Mouse (Mus musculus) neural tube, embryonic 12.5 days (tissue): ENCODE data around the gene Trappc2l. TPM values are rescaled to one million over a fixed set of nuclear protein-coding genes. Genes with fewer than 3 reads are reported as not detected.
"Not testable (repeated sequence)": the region's sequence is repeated elsewhere in the genome, so short reads cannot be mapped to it uniquely, and the experiment has no call there.

ENCODE experiments used
- ATAC-seq: fragments of 200-750 bp; cut with Nextera tagmentation; 2 replicates; pipeline ENCODE4 v1.8.0; 2017; ENCODE audit warnings: low read depth, mild to moderate bottlenecking, moderate TSS enrichment, moderate library complexity; ENCODE audit not compliant: low FRiP score
- H3K27ac ChIP-seq: fragments of 300-500 bp; sonication (generic); 2 replicates; pipeline ENCODE4 v1.5.1; 2016
- H3K27me3 ChIP-seq: fragments of 300-500 bp; sonication (generic); replicated peaks from 2 replicates; pipeline ENCODE4 v1.6.1; 2016; ENCODE audit warnings: mild to moderate bottlenecking
- H3K36me3 ChIP-seq: fragments of 300-500 bp; sonication (generic); 2 replicates; pipeline ENCODE4 v1.6.1; 2016; ENCODE audit warnings: mild to moderate bottlenecking
- H3K4me1 ChIP-seq: fragments of 300-500 bp; sonication (generic); 2 replicates; pipeline ENCODE4 v1.6.1; 2016
- H3K4me2 ChIP-seq: fragments of 300-500 bp; sonication (generic); replicated peaks from 2 replicates; pipeline ENCODE4 v1.6.1; 2016; ENCODE audit warnings: mild to moderate bottlenecking
- H3K4me3 ChIP-seq: fragments of 300-500 bp; sonication (generic); 2 replicates; pipeline ENCODE4 v1.5.1; 2016
- H3K9ac ChIP-seq: fragments of 300-500 bp; sonication (generic); 2 replicates; pipeline ENCODE4 v1.6.1; 2016; ENCODE audit warnings: mild to moderate bottlenecking
- H3K9me3 ChIP-seq: fragments of 300-500 bp; sonication (generic); 2 replicates; pipeline ENCODE4 v1.6.1; 2016; ENCODE audit warnings: mild to moderate bottlenecking
- WGBS: fragments of 180-500 bp; shearing (Covaris S2); methylation state at CpG from one replicate; pipeline ENCODE4 v1.1.7; 2016; 5-methylcytosine and 5-hydroxymethylcytosine counted together
- polyA plus RNA-seq: library from polyadenylated mRNA; unstranded; fragments of >200 nt; fragmentation: Nextera tagmentation; extraction: Ambion mirVana; gene quantifications from 2 replicates; pipeline ENCODE4 v1.2.1, GENCODE M21; 2016

Gene Trappc2l
- polyA plus RNA-seq, 1 experiment from 2014 or later: 69.7 TPM

DNA sequence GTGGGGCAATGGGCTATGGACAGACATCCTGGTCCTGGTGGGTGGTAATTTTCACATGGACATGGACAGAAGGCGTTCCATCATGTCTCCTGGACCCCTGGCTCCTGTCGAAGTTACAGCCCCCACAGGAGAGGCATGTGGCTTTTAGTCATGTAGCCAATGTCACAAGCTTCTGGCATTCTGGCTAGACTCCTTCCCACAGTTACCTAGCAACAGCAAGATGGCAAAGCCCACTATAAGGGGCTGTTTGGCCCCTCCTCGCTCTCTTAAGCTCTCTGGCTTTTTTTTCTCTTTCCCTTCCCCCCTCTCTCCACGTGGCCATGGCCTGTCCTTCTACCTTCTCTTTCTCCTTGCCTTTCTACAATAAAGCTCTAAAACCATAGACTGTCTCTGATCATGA is 38.3 kb upstream of the Trappc2l start:
- ATAC-seq, H3K27me3 ChIP-seq, H3K9me3 ChIP-seq, H3K27ac ChIP-seq, H3K9ac ChIP-seq, H3K4me2 ChIP-seq, H3K4me3 ChIP-seq: not testable (repeated sequence)
- H3K4me1 ChIP-seq: peaks cover 44% of the 10 kb centered on the region
- 26% methylated on average over 4 of the region's 4 CpGs for WGBS
- peaks cover 40% of the 10 kb centered on the region for H3K36me3 ChIP-seq

DNA sequence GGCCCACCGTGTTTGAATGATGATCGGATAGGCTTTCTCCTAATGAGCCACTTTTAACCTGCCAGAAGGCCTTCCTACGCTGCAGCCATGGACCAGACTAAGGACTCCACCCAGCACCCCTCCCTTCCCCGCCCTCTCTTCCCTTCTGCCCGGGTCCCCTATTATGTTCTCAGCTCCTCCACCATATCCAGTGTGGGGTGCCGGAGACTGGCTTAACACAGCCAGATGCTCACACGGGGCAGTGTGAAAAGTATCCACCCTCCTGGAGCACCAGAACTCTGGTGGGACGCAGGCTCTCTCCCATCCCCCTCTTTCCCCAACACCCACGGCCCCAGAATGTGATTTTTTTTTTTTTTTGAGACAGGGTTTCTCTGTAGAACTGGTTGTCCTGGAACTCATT is 37.9 kb upstream of the Trappc2l start:
- Histone ChIP-seq H3K9me3 (no peaks in the 10 kb centered on the region), H3K27me3 (no peaks in the 10 kb centered on the region), H3K4me2 (no peak overlapping the region), H3K27ac (no peak overlapping the region), H3K4me1 (peaks cover 40% of the 10 kb centered on the region), H3K9ac (no peak overlapping the region), H3K4me3 (no peak overlapping the region), H3K36me3 (peaks cover 40% of the 10 kb centered on the region)
- 56% methylated on average over 9 of the region's 9 CpGs for WGBS
- no peak for ATAC-seq

DNA sequence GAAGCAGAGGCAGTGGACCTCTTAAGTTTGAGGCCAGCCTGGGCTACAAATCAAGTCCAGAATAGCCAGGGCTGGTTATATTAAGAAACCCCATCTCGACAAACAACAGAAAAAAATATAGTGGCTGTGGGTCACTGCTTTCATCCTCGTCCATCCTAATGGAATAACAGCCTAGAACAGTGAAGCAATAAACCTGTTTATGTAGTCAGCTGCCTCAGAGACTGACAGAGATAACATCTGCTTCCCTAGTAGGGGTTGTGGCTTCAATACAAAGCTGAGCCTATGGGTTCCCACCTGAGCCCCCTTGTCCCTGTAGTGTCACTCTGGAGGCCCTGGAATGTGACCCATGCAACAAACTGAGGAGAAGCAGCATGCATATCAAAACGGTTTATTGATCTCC is 37.2 kb upstream of the Trappc2l start:
- no peak for ATAC-seq
- Histone ChIP-seq H3K4me1 (peaks cover 36% of the 10 kb centered on the region), H3K27me3 (no peaks in the 10 kb centered on the region), H3K27ac (no peak overlapping the region), H3K4me2 (no peak overlapping the region), H3K36me3 (peaks cover 40% of the 10 kb centered on the region), H3K9me3 (no peaks in the 10 kb centered on the region), H3K4me3 (no peak overlapping the region), H3K9ac (no peak overlapping the region)
- 43% methylated on average over 3 of the region's 3 CpGs for WGBS

DNA sequence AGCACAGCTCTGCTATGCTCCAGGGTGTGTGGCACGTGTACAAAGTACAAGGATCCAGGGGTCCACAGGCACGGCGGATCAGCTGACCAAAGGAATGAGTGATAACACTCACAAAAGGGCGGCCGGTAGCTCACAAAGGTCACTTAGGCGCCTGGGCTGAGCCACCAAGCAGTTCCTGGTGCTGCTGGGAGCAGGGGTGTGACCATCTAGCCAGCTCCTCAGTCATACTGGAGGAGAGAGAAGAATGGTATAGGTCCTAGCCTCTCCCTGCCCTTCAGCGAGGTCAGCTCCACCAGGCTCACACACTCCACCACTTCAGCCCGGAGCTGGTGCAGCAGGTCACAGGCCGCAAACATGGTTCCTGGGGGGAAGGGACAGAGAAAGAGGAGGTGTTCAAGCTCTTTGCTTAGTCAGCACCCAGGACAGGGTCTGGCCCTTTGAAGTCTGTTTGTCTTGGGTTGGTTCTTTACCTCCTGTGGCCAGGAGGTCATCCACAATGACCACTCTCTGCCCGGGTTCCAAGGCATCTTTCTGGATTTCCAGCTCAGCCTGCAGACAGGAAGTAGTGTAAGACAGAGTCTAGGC is 36.7 kb upstream of the Trappc2l start:
- no peak overlapping the region for H3K4me3 ChIP-seq
- H3K9ac ChIP-seq: 0 out of 2 replicates have a peak overlapping the region, but pooled peaks have one; percentile 5
- H3K27ac ChIP-seq: no peak overlapping the region
- 39% methylated on average over 10 of the region's 10 CpGs for WGBS
- H3K4me2 ChIP-seq: peak overlapping the region; percentile 78
- ATAC-seq: no peak
- H3K4me1 ChIP-seq: peaks cover 32% of the 10 kb centered on the region
- no peaks in the 10 kb centered on the region for H3K27me3 ChIP-seq
- H3K9me3 ChIP-seq: no peaks in the 10 kb centered on the region
- peaks cover 36% of the 10 kb centered on the region for H3K36me3 ChIP-seq

DNA sequence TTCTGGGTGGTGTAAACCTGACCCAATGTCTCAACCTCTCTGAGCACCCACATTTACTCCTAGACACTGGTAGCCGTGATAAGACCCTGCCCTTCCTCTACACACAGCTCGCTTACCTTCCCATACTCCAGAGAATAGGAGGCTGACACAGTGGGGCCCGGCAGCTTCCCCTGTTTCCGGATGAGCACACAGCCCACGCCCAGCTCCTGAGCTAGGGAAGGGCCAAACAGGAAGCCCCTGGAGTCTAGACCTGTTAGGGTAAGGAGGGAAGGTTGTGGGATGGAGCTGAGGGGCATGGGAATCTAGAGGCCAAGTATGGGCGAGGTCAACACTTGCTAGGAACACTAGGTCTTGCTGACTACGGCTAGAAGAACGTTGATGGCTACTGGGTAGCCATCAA is 36.2 kb upstream of the Trappc2l start:
- Histone ChIP-seq H3K9ac (peak overlapping the region; percentile 74; the same call in 1 of the 2 replicates), H3K4me3 (no peak overlapping the region), H3K4me2 (peak overlapping the region; percentile 78), H3K36me3 (peaks cover 30% of the 10 kb centered on the region), H3K27me3 (no peaks in the 10 kb centered on the region), H3K27ac (no peak overlapping the region), H3K4me1 (peaks cover 32% of the 10 kb centered on the region), H3K9me3 (no peaks in the 10 kb centered on the region)
- 82% methylated on average over 8 of the region's 8 CpGs for WGBS
- ATAC-seq: no peak

DNA sequence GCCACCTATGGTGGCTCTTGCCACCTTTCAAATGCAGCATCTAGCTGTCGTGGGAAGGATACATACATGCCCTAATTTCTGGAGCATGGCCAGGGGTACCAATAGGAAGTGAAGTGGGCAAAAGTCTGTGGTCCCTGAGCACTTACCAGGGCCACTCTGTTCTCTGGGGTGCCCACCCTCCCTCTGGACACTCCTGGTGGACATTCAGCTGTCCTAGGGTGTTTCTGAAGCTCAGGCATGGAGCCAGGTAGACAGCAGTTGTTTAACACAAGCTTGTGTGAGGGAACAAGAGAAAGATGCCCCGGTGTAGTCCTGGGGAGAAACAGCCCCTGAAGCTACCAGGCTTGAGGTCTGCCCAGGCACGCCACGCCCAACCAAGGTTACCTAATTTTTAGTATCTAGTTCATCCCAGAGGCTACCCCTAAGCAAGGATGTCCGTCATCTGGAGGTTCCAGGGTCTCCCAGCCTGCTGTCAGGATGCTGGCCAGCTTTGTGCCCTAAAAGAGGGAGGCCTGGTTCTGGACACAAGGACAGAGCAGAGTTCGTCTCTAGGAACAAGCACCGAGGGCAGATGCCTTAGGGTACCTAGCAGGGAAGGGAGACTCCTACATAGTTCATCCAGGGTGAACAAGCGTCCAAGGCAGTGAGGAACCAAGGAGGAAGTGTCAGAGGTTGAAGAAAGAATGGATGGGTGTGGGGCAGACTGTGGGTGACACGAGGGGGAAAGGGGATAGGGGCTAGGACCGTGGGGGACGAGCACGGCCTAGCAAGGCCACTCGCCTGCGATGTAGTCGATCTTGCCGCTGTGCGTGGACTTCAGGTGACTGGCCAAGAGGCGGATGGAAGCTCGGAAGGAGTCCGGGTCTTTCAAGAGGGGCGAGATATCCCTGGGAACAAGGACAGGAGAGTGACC is 35.4 kb upstream of the Trappc2l start:
- whole genome bisulfite sequencing: 17% methylated on average over 21 of the region's 21 CpGs
- Histone ChIP-seq H3K4me1 (peaks cover 32% of the 10 kb centered on the region), H3K9me3 (no peaks in the 10 kb centered on the region), H3K4me2 (peak overlapping the region; percentile 78), H3K9ac (peak overlapping the region; percentile 74), H3K27ac (no peak overlapping the region), H3K4me3 (peak overlapping the region; percentile 51), H3K36me3 (peaks cover 23% of the 10 kb centered on the region), H3K27me3 (no peaks in the 10 kb centered on the region)
- peak; percentile 45 for ATAC-seq

DNA sequence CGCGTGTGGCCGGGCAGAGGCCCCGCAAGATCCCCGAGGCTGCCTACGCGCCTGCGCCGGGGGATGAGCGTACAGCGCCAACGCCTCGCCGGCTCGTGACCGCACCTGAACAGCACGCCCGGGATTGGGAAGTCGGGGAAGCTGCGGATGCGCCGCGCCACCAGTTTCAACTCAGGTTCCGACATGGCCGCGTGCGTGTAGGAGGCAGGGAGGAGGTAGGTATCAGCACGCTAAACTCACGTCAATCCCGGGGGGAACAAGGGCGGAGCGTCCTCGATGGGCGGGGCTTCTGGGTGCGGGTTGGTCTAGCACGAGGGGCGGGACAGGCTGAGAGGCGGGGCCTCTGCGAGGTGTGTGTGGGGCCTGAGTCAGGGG is 34.8 kb upstream of the Trappc2l start, which contains the start of gene Aprt:
Gene Aprt, minus strand, starts transcription at position 262 of the 375 bp plus-strand sequence.
- Histone ChIP-seq H3K9me3 (no peaks in the 10 kb centered on the region), H3K4me1 (peaks cover 32% of the 10 kb centered on the region), H3K4me3 (peak within 1 kb of the TSS; percentile 51), H3K27me3 (no peaks in the 10 kb centered on the region), H3K4me2 (peak within 1 kb of the TSS; percentile 78), H3K36me3 (peaks cover 17% of the 10 kb centered on the region), H3K27ac (no peak within 1 kb of the TSS), H3K9ac (peak within 1 kb of the TSS; percentile 74)
- under 1% methylated on average over 39 of the region's 39 CpGs for WGBS
- peak; percentile 87 for ATAC-seq

DNA sequence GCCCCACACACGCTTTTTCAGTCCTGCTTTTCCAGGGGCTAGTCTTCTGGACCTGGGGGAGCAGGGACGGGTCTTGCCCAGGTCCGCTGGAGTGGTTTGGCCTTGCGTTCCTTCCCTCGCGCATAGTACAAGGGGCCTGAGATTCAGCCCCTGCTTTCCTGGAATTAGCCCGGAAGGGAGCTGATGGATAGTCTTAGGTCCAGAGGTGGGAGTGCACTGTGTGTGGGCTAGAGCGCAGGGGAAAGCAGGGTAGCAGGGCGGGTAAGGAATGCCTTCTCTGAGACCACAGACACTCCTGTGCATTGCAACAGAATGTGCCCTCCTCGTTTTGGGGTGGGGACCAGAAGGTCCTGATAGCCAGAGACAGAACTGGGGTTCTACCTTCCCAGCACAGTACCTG is 34.3 kb upstream of the Trappc2l start:
- ATAC-seq: peak; percentile 18; the same call in 1 of the 2 replicates
- H3K4me1 ChIP-seq: peaks cover 32% of the 10 kb centered on the region
- H3K9ac ChIP-seq: no peak overlapping the region
- H3K4me2 ChIP-seq: peak overlapping the region; percentile 78
- no peaks in the 10 kb centered on the region for H3K9me3 ChIP-seq
- H3K36me3 ChIP-seq: peaks cover 12% of the 10 kb centered on the region
- no peak overlapping the region for H3K27ac ChIP-seq
- H3K4me3 ChIP-seq: 0 out of 2 replicates have a peak overlapping the region, but pooled peaks have one; percentile 51
- WGBS: 44% methylated on average over 10 of the region's 10 CpGs
- no peaks in the 10 kb centered on the region for H3K27me3 ChIP-seq

DNA sequence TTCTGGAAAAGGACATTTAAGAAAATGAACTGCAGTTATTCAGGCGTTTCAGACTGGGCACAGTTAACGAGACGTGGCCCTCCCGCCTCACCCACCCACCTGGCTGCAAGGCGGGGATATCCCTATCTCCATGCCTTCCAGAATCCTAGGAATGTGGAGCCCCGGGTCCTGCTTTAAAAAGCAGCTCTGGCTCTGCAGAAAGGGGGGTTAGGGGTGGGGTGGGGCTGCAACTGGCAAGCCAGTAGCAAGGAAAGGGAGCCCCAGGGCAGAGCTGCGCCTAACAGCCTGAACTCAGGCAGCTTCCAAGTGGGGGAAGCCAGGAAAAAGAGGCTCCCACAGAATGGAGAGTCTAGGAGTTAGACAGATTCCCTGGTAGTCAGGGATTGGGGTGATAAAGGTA is 32.2 kb upstream of the Trappc2l start:
- no peaks in the 10 kb centered on the region for H3K27me3 ChIP-seq
- WGBS: 26% methylated on average over 7 of the region's 7 CpGs
- ATAC-seq: no peak
- peaks cover 32% of the 10 kb centered on the region for H3K4me1 ChIP-seq
- H3K36me3 ChIP-seq: peaks cover 2% of the 10 kb centered on the region; the same call in 1 of the 2 replicates
- H3K27ac ChIP-seq: no peak overlapping the region
- no peak overlapping the region for H3K9ac ChIP-seq
- no peak overlapping the region for H3K4me3 ChIP-seq
- H3K9me3 ChIP-seq: no peaks in the 10 kb centered on the region
- no peak overlapping the region for H3K4me2 ChIP-seq

DNA sequence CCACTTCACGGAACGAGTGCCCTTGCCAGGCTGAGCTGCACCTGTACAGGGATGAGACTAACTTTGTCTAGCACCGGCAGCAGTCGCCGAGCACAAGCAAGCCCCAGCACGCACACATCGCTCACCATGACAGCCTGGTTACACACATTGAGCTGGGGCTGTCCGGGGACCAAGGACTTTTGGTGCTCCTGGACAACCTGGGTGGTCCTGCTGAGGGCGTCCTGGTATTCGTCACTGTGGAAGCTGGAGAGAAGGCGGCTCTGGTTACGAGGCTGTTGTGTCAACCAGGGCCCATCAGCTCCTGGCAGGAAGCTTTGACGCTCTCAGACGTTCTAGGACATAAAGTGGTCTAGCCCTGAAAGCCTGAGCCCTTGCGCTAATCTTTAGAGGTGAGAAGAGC is 30.5 kb upstream of the Trappc2l start:
- Histone ChIP-seq H3K36me3 (no peaks in the 10 kb centered on the region), H3K4me3 (no peak overlapping the region), H3K4me2 (no peak overlapping the region), H3K27ac (no peak overlapping the region), H3K9ac (no peak overlapping the region), H3K4me1 (peaks cover 21% of the 10 kb centered on the region), H3K9me3 (no peaks in the 10 kb centered on the region), H3K27me3 (no peaks in the 10 kb centered on the region)
- WGBS: 65% methylated on average over 13 of the region's 15 CpGs
- no peak for ATAC-seq

DNA sequence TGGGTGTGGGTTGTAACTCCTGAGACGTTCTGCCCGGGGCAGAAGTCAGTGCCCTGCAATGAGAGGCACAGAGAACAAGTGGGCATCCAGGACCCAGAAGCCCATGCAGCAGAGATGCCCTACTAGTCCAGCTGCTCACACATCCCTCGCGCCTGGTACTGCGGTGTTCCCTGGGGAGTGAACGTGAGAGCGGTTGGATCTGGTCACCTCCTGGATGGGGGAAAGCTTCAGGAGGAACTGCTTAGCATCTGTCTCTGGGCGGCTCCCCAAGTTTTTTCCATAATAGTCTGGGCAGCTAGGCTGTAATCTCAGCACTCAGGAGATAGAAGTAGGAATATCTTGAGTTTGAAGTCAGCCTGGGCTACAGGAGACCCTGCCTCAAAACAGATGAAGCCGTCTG is 26.5 kb upstream of the Trappc2l start:
- Histone ChIP-seq H3K27me3 (no peaks in the 10 kb centered on the region), H3K27ac (no peak overlapping the region), H3K36me3 (no peaks in the 10 kb centered on the region), H3K4me2 (no peak overlapping the region), H3K4me3 (no peak overlapping the region), H3K9ac (no peak overlapping the region), H3K9me3 (no peaks in the 10 kb centered on the region), H3K4me1 (peaks cover 7% of the 10 kb centered on the region; the same call in 1 of the 2 replicates)
- 86% methylated on average over 9 of the region's 9 CpGs for WGBS
- no peak for ATAC-seq

DNA sequence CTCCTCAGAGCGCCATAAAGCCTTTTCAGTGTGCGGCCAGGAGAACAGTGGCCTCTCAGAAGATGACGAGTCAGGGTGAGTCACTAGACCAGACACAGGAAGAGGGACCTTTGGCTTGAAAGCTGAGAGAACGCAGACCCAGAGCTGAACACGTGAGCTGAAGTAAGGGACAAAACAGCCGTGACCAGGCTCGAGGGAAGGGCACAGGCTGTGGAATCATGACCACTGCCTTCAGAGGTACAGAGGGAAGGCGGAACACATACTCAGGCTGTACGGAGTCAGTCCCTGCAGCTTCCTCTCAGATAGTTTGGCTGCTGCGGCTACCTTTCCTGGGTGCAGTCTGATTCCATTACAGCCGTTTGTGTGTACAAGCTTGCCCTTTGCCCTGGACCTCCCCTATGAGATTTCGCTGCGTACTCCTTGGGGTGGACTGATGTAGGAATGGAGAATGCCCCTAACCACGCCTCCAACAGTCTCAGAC is 26.0 kb upstream of the Trappc2l start:
- 75% methylated on average over 14 of the region's 14 CpGs for WGBS
- no peak overlapping the region for H3K4me2 ChIP-seq
- no peak overlapping the region for H3K27ac ChIP-seq
- H3K9ac ChIP-seq: no peak overlapping the region
- no peaks in the 10 kb centered on the region for H3K27me3 ChIP-seq
- no peak overlapping the region for H3K4me3 ChIP-seq
- ATAC-seq: no peak
- no peaks in the 10 kb centered on the region for H3K9me3 ChIP-seq
- H3K4me1 ChIP-seq: peaks cover 7% of the 10 kb centered on the region; the same call in 1 of the 2 replicates
- H3K36me3 ChIP-seq: no peaks in the 10 kb centered on the region
